Mouse (Mus musculus): Measurements from ENCODE around the gene Spp2. TPM values are rescaled to one million over a fixed set of nuclear protein-coding genes. Genes with fewer than 3 reads are reported as not detected.

Gene Spp2
- polyA plus RNA-seq, 1 experiment from 2014 or later: 82.3 TPM

GRCm38 (mm10) chr1:88456451-88457072, 49.8 kb downstream of the Spp2 start:
- Histone ChIP-seq H3K36me3 (ENCODE audit: control insufficient read depth, insufficient read depth, low read length) (no peaks in the 10 kb centered on the region), H3K9me3 (ENCODE audit: control insufficient read depth, low read length) (no peaks in the 10 kb centered on the region), H3K4me1 (replicated peaks; ENCODE audit: control insufficient read depth, insufficient read depth, low read length) (no peaks in the 10 kb centered on the region), H3K27me3 (replicated peaks; ENCODE audit: control insufficient read depth, insufficient read depth, low read length) (no peaks in the 10 kb centered on the region), H3K4me3 (ENCODE audit: low read depth, low read length) (no peak overlapping the region), H3K4me2 (no peak overlapping the region), H3K27ac (ENCODE audit: low read depth, low read length) (no peak overlapping the region), H3K9ac (ENCODE audit: low read depth, low read length) (no peak overlapping the region)
- 55% methylated on average over 14 of the region's 14 CpGs for WGBS
- ATAC-seq (replicated peaks; ENCODE audit: low FRiP score): peak; percentile 65; the same call in 1 of the 2 replicates
- peak; percentile 52 for DNase-seq (ENCODE audit: low spot score)

GRCm38 (mm10) chr1:88459196-88459595, 52.4 kb downstream of the Spp2 start:
- Histone ChIP-seq H3K4me3 (ENCODE audit: low read depth, low read length) (no peak overlapping the region), H3K36me3 (ENCODE audit: control insufficient read depth, insufficient read depth, low read length) (no peaks in the 10 kb centered on the region), H3K27me3 (replicated peaks; ENCODE audit: control insufficient read depth, insufficient read depth, low read length) (no peaks in the 10 kb centered on the region), H3K27ac (ENCODE audit: low read depth, low read length) (no peak overlapping the region), H3K4me2 (no peak overlapping the region), H3K9ac (ENCODE audit: low read depth, low read length) (no peak overlapping the region), H3K9me3 (ENCODE audit: control insufficient read depth, low read length) (no peaks in the 10 kb centered on the region), H3K4me1 (replicated peaks; ENCODE audit: control insufficient read depth, insufficient read depth, low read length) (no peaks in the 10 kb centered on the region)
- no peak for DNase-seq (ENCODE audit: low spot score)
- WGBS: 77% methylated on average over 4 of the region's 4 CpGs
- ATAC-seq (replicated peaks; ENCODE audit: low FRiP score): no peak

- Histone ChIP-seq H3K27ac (ENCODE audit: low read depth, low read length) (no peak overlapping the region), H3K9me3 (ENCODE audit: control insufficient read depth, low read length) (no peaks in the 10 kb centered on the region), H3K4me3 (ENCODE audit: low read depth, low read length) (no peak overlapping the region), H3K4me2 (no peak overlapping the region), H3K9ac (ENCODE audit: low read depth, low read length) (no peak overlapping the region), H3K36me3 (ENCODE audit: control insufficient read depth, insufficient read depth, low read length) (no peaks in the 10 kb centered on the region), H3K4me1 (replicated peaks; ENCODE audit: control insufficient read depth, insufficient read depth, low read length) (no peaks in the 10 kb centered on the region), H3K27me3 (replicated peaks; ENCODE audit: control insufficient read depth, insufficient read depth, low read length) (no peaks in the 10 kb centered on the region)
- DNase-seq (ENCODE audit: low spot score) (no peak), ATAC-seq (replicated peaks; ENCODE audit: low FRiP score) (no peak)
- WGBS: 68% methylated on average over 5 of the region's 5 CpGs
Measured at GRCm38 (mm10) chr1:88459655-88460054, 52.9 kb downstream of the Spp2 start.

- Histone ChIP-seq H3K4me2 (no peak overlapping the region), H3K9me3 (ENCODE audit: control insufficient read depth, low read length) (no peaks in the 10 kb centered on the region), H3K27ac (ENCODE audit: low read depth, low read length) (no peak overlapping the region), H3K4me3 (ENCODE audit: low read depth, low read length) (no peak overlapping the region), H3K4me1 (replicated peaks; ENCODE audit: control insufficient read depth, insufficient read depth, low read length) (no peaks in the 10 kb centered on the region), H3K36me3 (ENCODE audit: control insufficient read depth, insufficient read depth, low read length) (no peaks in the 10 kb centered on the region), H3K9ac (ENCODE audit: low read depth, low read length) (no peak overlapping the region), H3K27me3 (replicated peaks; ENCODE audit: control insufficient read depth, insufficient read depth, low read length) (no peaks in the 10 kb centered on the region)
- ATAC-seq (replicated peaks; ENCODE audit: low FRiP score) (no peak), DNase-seq (ENCODE audit: low spot score) (no peak)
- 16% methylated on average over 1 of the region's 1 CpGs for WGBS
Measured at GRCm38 (mm10) chr1:88461096-88461495, 54.3 kb downstream of the Spp2 start.

GRCm38 (mm10) chr1:88462484-88462883, 55.7 kb downstream of the Spp2 start:
- DNase-seq (ENCODE audit: low spot score) (no peak), ATAC-seq (replicated peaks; ENCODE audit: low FRiP score) (no peak)
- Histone ChIP-seq H3K27ac (ENCODE audit: low read depth, low read length) (no peak overlapping the region), H3K9me3 (ENCODE audit: control insufficient read depth, low read length) (no peaks in the 10 kb centered on the region), H3K36me3 (ENCODE audit: control insufficient read depth, insufficient read depth, low read length) (no peaks in the 10 kb centered on the region), H3K4me3 (ENCODE audit: low read depth, low read length) (no peak overlapping the region), H3K27me3 (replicated peaks; ENCODE audit: control insufficient read depth, insufficient read depth, low read length) (no peaks in the 10 kb centered on the region), H3K4me1 (replicated peaks; ENCODE audit: control insufficient read depth, insufficient read depth, low read length) (no peaks in the 10 kb centered on the region), H3K4me2 (no peak overlapping the region), H3K9ac (ENCODE audit: low read depth, low read length) (no peak overlapping the region)
- 39% methylated on average over 6 of the region's 6 CpGs for WGBS

GRCm38 (mm10) chr1:88463241-88463640, 56.5 kb downstream of the Spp2 start:
- DNase-seq (ENCODE audit: low spot score) (no peak), ATAC-seq (replicated peaks; ENCODE audit: low FRiP score) (no peak)
- no peaks in the 10 kb centered on the region for H3K4me1 ChIP-seq (replicated peaks; ENCODE audit: control insufficient read depth, insufficient read depth, low read length)
- no peak overlapping the region for H3K9ac ChIP-seq (ENCODE audit: low read depth, low read length)
- H3K4me2 ChIP-seq: no peak overlapping the region
- WGBS: 84% methylated on average over 3 of the region's 3 CpGs
- no peaks in the 10 kb centered on the region for H3K27me3 ChIP-seq (replicated peaks; ENCODE audit: control insufficient read depth, insufficient read depth, low read length)
- no peaks in the 10 kb centered on the region for H3K36me3 ChIP-seq (ENCODE audit: control insufficient read depth, insufficient read depth, low read length)
- H3K9me3 ChIP-seq (ENCODE audit: control insufficient read depth, low read length): no peaks in the 10 kb centered on the region
- no peak overlapping the region for H3K4me3 ChIP-seq (ENCODE audit: low read depth, low read length)
- no peak overlapping the region for H3K27ac ChIP-seq (ENCODE audit: low read depth, low read length)

GRCm38 (mm10) chr1:88464109-88464905, 57.5 kb downstream of the Spp2 start:
- no peak overlapping the region for H3K4me3 ChIP-seq (ENCODE audit: low read depth, low read length)
- H3K4me1 ChIP-seq (replicated peaks; ENCODE audit: control insufficient read depth, insufficient read depth, low read length): no peaks in the 10 kb centered on the region
- H3K9me3 ChIP-seq (ENCODE audit: control insufficient read depth, low read length): no peaks in the 10 kb centered on the region
- 70% methylated on average over 6 of the region's 6 CpGs for WGBS
- DNase-seq (ENCODE audit: low spot score) (no peak), ATAC-seq (replicated peaks; ENCODE audit: low FRiP score) (no peak)
- H3K36me3 ChIP-seq (ENCODE audit: control insufficient read depth, insufficient read depth, low read length): no peaks in the 10 kb centered on the region
- H3K27ac ChIP-seq (ENCODE audit: low read depth, low read length): no peak overlapping the region
- H3K4me2 ChIP-seq: no peak overlapping the region
- no peak overlapping the region for H3K9ac ChIP-seq (ENCODE audit: low read depth, low read length)
- no peaks in the 10 kb centered on the region for H3K27me3 ChIP-seq (replicated peaks; ENCODE audit: control insufficient read depth, insufficient read depth, low read length)

GRCm38 (mm10) chr1:88465722-88466121, 59.0 kb downstream of the Spp2 start:
- Histone ChIP-seq H3K36me3 (ENCODE audit: control insufficient read depth, insufficient read depth, low read length) (no peaks in the 10 kb centered on the region), H3K4me1 (replicated peaks; ENCODE audit: control insufficient read depth, insufficient read depth, low read length) (no peaks in the 10 kb centered on the region), H3K9me3 (ENCODE audit: control insufficient read depth, low read length) (no peaks in the 10 kb centered on the region), H3K27ac (ENCODE audit: low read depth, low read length) (no peak overlapping the region), H3K4me2 (no peak overlapping the region), H3K9ac (ENCODE audit: low read depth, low read length) (no peak overlapping the region), H3K4me3 (ENCODE audit: low read depth, low read length) (no peak overlapping the region), H3K27me3 (replicated peaks; ENCODE audit: control insufficient read depth, insufficient read depth, low read length) (no peaks in the 10 kb centered on the region)
- peak; percentile 31; the same call in 1 of the 2 replicates for ATAC-seq (replicated peaks; ENCODE audit: low FRiP score)
- DNase-seq (ENCODE audit: low spot score): no peak
- 57% methylated on average over 4 of the region's 4 CpGs for WGBS
